Mouse (Mus musculus) liver, embryonic 14.5 days (tissue): Measurements from ENCODE around the gene B230104I21Rik.

ENCODE experiments used
- CTCF ChIP-seq: IDR thresholded peaks from 2 replicates; pipeline ENCODE4 v1.5.1; 2016; ENCODE audit warnings: antibody characterized with exemption, low read depth, control low read depth
- EP300 ChIP-seq: IDR thresholded peaks from 2 replicates; pipeline ENCODE4 v1.6.1; 2016; ENCODE audit warnings: antibody characterized with exemption, low read depth

DNA sequence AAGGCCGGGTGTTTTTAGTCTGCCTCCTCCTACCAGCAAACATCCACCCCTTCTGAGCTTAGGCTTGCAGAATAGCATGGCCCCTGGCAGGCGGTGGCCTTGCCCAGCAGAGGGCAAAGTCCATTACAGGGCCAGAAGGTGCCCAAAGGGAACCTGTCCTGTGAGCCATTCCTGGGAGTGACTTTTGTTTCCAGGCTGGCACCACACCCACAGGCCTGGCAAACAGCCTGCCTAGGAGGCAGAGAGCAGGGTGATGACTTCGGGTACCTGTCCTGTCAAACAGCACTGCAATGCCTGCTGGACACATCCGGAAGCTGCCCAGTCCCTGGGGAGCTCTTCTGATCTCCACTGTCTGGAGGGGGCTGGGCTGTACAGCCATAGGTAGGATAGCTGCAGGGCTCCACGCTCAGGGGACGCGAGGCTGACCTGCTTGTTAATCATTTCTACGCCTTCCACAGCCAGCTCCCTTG is 41.6 kb upstream of the B230104I21Rik start:
- TF ChIP-seq EP300 (no peak), CTCF (no peak)
